Mouse (Mus musculus): Measurements from ENCODE around the gene Ccdc114.

Gene Ccdc114

DNA sequence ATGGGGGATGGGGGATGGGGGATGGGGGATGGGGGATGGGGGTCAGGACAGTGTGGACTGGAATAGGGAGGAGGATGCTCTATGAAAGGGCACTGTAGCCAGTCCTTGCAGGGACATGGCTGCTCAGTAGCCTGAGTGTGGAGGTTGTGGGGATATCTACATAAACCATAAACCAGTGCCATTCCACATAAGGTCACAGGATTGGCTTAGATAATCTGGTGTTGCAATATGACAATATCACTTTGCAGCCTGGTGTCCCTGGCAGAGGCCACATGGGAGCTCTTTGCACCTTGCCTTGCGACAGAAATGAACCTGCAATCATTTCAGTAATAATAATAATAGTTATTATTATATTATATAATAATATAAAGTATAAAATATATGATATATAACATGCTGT lies 64.5 kb downstream of the Ccdc114 start:
- no peak for DNase-seq

DNA sequence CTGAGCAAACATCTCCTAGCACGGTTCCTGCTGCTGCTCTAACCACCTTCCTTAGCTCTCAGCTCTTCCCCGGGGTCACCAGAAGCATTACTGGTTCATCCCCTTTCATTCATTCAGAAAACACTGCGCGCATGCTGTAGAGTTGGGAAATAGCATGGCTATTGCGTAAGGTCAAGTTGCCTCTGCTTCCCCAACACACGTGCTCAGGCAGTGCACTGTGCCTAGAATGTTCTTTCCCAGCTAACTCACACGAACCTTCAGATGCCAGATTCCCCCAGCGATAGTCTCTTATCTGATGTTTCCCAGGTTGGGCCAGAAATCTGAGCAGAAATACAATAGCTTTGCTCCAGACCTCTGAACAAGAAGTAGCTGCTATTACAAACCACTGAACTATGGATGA lies 68.6 kb downstream of the Ccdc114 start:
- DNase-seq = no peak
